Mouse (Mus musculus) embryonic fibroblast, embryonic 13.5 days (primary cell): ENCODE data around the gene Gm5741.

ENCODE experiments used
- CTCF ChIP-seq: IDR thresholded peaks from 2 replicates; pipeline ENCODE4 v1.5.1; 2011; ENCODE audit warnings: mild to moderate bottlenecking, control low read depth, low read length, moderate library complexity, borderline replicate concordance; ENCODE audit not compliant: insufficient read depth
- POLR2A ChIP-seq: IDR thresholded peaks from 2 replicates; pipeline ENCODE4 v1.6.1; 2011; ENCODE audit warnings: low read depth, mild to moderate bottlenecking, control low read depth, low read length, moderate library complexity

GRCm38 (mm10) chr8:85088771-85089170 lies 21.0 kb upstream of the Gm5741 start:
- TF ChIP-seq POLR2A (no peak), CTCF (no peak)
